Mouse (Mus musculus): ENCODE data around the gene Rnpepl1. TPM values are rescaled to one million over a fixed set of nuclear protein-coding genes. Genes with fewer than 3 reads are reported as not detected.

Rnpepl1 gene
- polyA plus RNA-seq, 1 experiment from 2014 or later: 14.3 TPM

GRCm38 (mm10) chr1:92912286-92912685 lies 1.7 kb downstream of the Rnpepl1 start:
- peak overlapping the region; percentile 59 for H3K4me2 ChIP-seq (ENCODE audit: low read depth, low read length)
- 30% methylated on average over 1 of the region's 1 CpGs for WGBS
- peaks cover 27% of the 10 kb centered on the region for H3K4me1 ChIP-seq (ENCODE audit: control insufficient read depth, insufficient read depth, low read length)
- peak overlapping the region; percentile 95 for H3K27ac ChIP-seq (ENCODE audit: low read length)
- H3K4me3 ChIP-seq (ENCODE audit: low read length): peak overlapping the region; percentile 82
- no peaks in the 10 kb centered on the region for H3K9me3 ChIP-seq (ENCODE audit: control insufficient read depth, low read length)
- peak overlapping the region; percentile 94 for H3K9ac ChIP-seq (ENCODE audit: low read depth, low read length)
- no peaks in the 10 kb centered on the region for H3K27me3 ChIP-seq (replicated peaks; ENCODE audit: control insufficient read depth, insufficient read depth, low read length)
- ATAC-seq: peak; percentile 20; the same call in 1 of the 2 replicates
- H3K36me3 ChIP-seq (ENCODE audit: control insufficient read depth, insufficient read depth, low read length): peaks cover 15% of the 10 kb centered on the region

GRCm38 (mm10) chr1:92914239-92914638 lies 3.7 kb downstream of the Rnpepl1 start:
- Histone ChIP-seq H3K27me3 (replicated peaks; ENCODE audit: control insufficient read depth, insufficient read depth, low read length) (no peaks in the 10 kb centered on the region), H3K4me3 (ENCODE audit: low read length) (no peak overlapping the region), H3K9me3 (ENCODE audit: control insufficient read depth, low read length) (no peaks in the 10 kb centered on the region), H3K4me2 (ENCODE audit: low read depth, low read length) (no peak overlapping the region), H3K9ac (ENCODE audit: low read depth, low read length) (no peak overlapping the region), H3K4me1 (ENCODE audit: control insufficient read depth, insufficient read depth, low read length) (peaks cover 20% of the 10 kb centered on the region), H3K27ac (ENCODE audit: low read length) (no peak overlapping the region), H3K36me3 (ENCODE audit: control insufficient read depth, insufficient read depth, low read length) (peaks cover 25% of the 10 kb centered on the region)
- 84% methylated on average over 4 of the region's 4 CpGs for WGBS
- ATAC-seq: no peak

- no peak overlapping the region for H3K4me2 ChIP-seq (ENCODE audit: low read depth, low read length)
- peaks cover 32% of the 10 kb centered on the region for H3K36me3 ChIP-seq (ENCODE audit: control insufficient read depth, insufficient read depth, low read length)
- H3K27me3 ChIP-seq (replicated peaks; ENCODE audit: control insufficient read depth, insufficient read depth, low read length): no peaks in the 10 kb centered on the region
- WGBS: 91% methylated on average over 11 of the region's 11 CpGs
- ATAC-seq: no peak
- no peaks in the 10 kb centered on the region for H3K9me3 ChIP-seq (ENCODE audit: control insufficient read depth, low read length)
- peaks cover 16% of the 10 kb centered on the region for H3K4me1 ChIP-seq (ENCODE audit: control insufficient read depth, insufficient read depth, low read length)
- H3K4me3 ChIP-seq (ENCODE audit: low read length): no peak overlapping the region
- no peak overlapping the region for H3K9ac ChIP-seq (ENCODE audit: low read depth, low read length)
- no peak overlapping the region for H3K27ac ChIP-seq (ENCODE audit: low read length)
These were observed 4.4 kb downstream of the Rnpepl1 start for GRCm38 (mm10) chr1:92914993-92915392.

- 92% methylated on average over 9 of the region's 9 CpGs for whole genome bisulfite sequencing
- no peaks in the 10 kb centered on the region for H3K27me3 ChIP-seq (replicated peaks; ENCODE audit: control insufficient read depth, insufficient read depth, low read length)
- H3K9ac ChIP-seq (ENCODE audit: low read depth, low read length): no peak overlapping the region
- H3K4me3 ChIP-seq (ENCODE audit: low read length): no peak overlapping the region
- no peak overlapping the region for H3K4me2 ChIP-seq (ENCODE audit: low read depth, low read length)
- no peak overlapping the region for H3K27ac ChIP-seq (ENCODE audit: low read length)
- peaks cover 35% of the 10 kb centered on the region for H3K36me3 ChIP-seq (ENCODE audit: control insufficient read depth, insufficient read depth, low read length)
- H3K9me3 ChIP-seq (ENCODE audit: control insufficient read depth, low read length): no peaks in the 10 kb centered on the region
- peaks cover 20% of the 10 kb centered on the region for H3K4me1 ChIP-seq (ENCODE audit: control insufficient read depth, insufficient read depth, low read length)
- no peak for ATAC-seq
These were observed 6.1 kb downstream of the Rnpepl1 start for GRCm38 (mm10) chr1:92916725-92917124.

GRCm38 (mm10) chr1:92919151-92919550 lies 8.6 kb downstream of the Rnpepl1 start:
- no peak overlapping the region for H3K4me3 ChIP-seq (ENCODE audit: low read length)
- peaks cover 9% of the 10 kb centered on the region for H3K4me1 ChIP-seq (ENCODE audit: control insufficient read depth, insufficient read depth, low read length)
- no peak overlapping the region for H3K9ac ChIP-seq (ENCODE audit: low read depth, low read length)
- H3K27ac ChIP-seq (ENCODE audit: low read length): no peak overlapping the region
- H3K36me3 ChIP-seq (ENCODE audit: control insufficient read depth, insufficient read depth, low read length): peaks cover 35% of the 10 kb centered on the region
- no peak for ATAC-seq
- H3K9me3 ChIP-seq (ENCODE audit: control insufficient read depth, low read length): no peaks in the 10 kb centered on the region
- WGBS: 95% methylated on average over 11 of the region's 11 CpGs
- no peak overlapping the region for H3K4me2 ChIP-seq (ENCODE audit: low read depth, low read length)
- H3K27me3 ChIP-seq (replicated peaks; ENCODE audit: control insufficient read depth, insufficient read depth, low read length): no peaks in the 10 kb centered on the region

- Histone ChIP-seq H3K9ac (ENCODE audit: low read depth, low read length) (peak overlapping the region; percentile 39; the same call in 1 of the 2 replicates), H3K4me1 (ENCODE audit: control insufficient read depth, insufficient read depth, low read length) (peaks cover 9% of the 10 kb centered on the region), H3K9me3 (ENCODE audit: control insufficient read depth, low read length) (no peaks in the 10 kb centered on the region), H3K27ac (ENCODE audit: low read length) (peak overlapping the region; percentile 73), H3K4me3 (ENCODE audit: low read length) (no peak overlapping the region), H3K36me3 (ENCODE audit: control insufficient read depth, insufficient read depth, low read length) (peaks cover 35% of the 10 kb centered on the region), H3K27me3 (replicated peaks; ENCODE audit: control insufficient read depth, insufficient read depth, low read length) (no peaks in the 10 kb centered on the region), H3K4me2 (ENCODE audit: low read depth, low read length) (no peak overlapping the region)
- WGBS: 77% methylated on average over 12 of the region's 12 CpGs
- ATAC-seq: peak; percentile 31; the same call in 1 of the 2 replicates
These were observed 9.2 kb downstream of the Rnpepl1 start for GRCm38 (mm10) chr1:92919775-92920174.

- H3K4me2 ChIP-seq (ENCODE audit: low read depth, low read length): no peak overlapping the region
- H3K9ac ChIP-seq (ENCODE audit: low read depth, low read length): no peak overlapping the region
- no peak overlapping the region for H3K4me3 ChIP-seq (ENCODE audit: low read length)
- peak overlapping the region; percentile 73 for H3K27ac ChIP-seq (ENCODE audit: low read length)
- H3K4me1 ChIP-seq (ENCODE audit: control insufficient read depth, insufficient read depth, low read length): peaks cover 9% of the 10 kb centered on the region
- ATAC-seq: peak; percentile 95
- 70% methylated on average over 7 of the region's 7 CpGs for WGBS
- no peaks in the 10 kb centered on the region for H3K27me3 ChIP-seq (replicated peaks; ENCODE audit: control insufficient read depth, insufficient read depth, low read length)
- peaks cover 30% of the 10 kb centered on the region for H3K36me3 ChIP-seq (ENCODE audit: control insufficient read depth, insufficient read depth, low read length)
- no peaks in the 10 kb centered on the region for H3K9me3 ChIP-seq (ENCODE audit: control insufficient read depth, low read length)
These were observed 10.1 kb downstream of the Rnpepl1 start for GRCm38 (mm10) chr1:92920474-92921200.

GRCm38 (mm10) chr1:92921496-92921895 lies 10.9 kb downstream of the Rnpepl1 start:
- H3K36me3 ChIP-seq (ENCODE audit: control insufficient read depth, insufficient read depth, low read length): peaks cover 26% of the 10 kb centered on the region
- no peak overlapping the region for H3K9ac ChIP-seq (ENCODE audit: low read depth, low read length)
- H3K27me3 ChIP-seq (replicated peaks; ENCODE audit: control insufficient read depth, insufficient read depth, low read length): no peaks in the 10 kb centered on the region
- ATAC-seq: no peak
- peaks cover 9% of the 10 kb centered on the region for H3K4me1 ChIP-seq (ENCODE audit: control insufficient read depth, insufficient read depth, low read length)
- H3K9me3 ChIP-seq (ENCODE audit: control insufficient read depth, low read length): no peaks in the 10 kb centered on the region
- 87% methylated on average over 4 of the region's 4 CpGs for WGBS
- no peak overlapping the region for H3K4me2 ChIP-seq (ENCODE audit: low read depth, low read length)
- H3K27ac ChIP-seq (ENCODE audit: low read length): peak overlapping the region; percentile 51; the same call in 1 of the 2 replicates
- no peak overlapping the region for H3K4me3 ChIP-seq (ENCODE audit: low read length)

- H3K27me3 ChIP-seq (replicated peaks; ENCODE audit: control insufficient read depth, insufficient read depth, low read length): no peaks in the 10 kb centered on the region
- no peak overlapping the region for H3K4me3 ChIP-seq (ENCODE audit: low read length)
- H3K9me3 ChIP-seq (ENCODE audit: control insufficient read depth, low read length): no peaks in the 10 kb centered on the region
- no peaks in the 10 kb centered on the region for H3K36me3 ChIP-seq (ENCODE audit: control insufficient read depth, insufficient read depth, low read length)
- WGBS: 24% methylated on average over 1 of the region's 1 CpGs
- no peak overlapping the region for H3K9ac ChIP-seq (ENCODE audit: low read depth, low read length)
- H3K4me1 ChIP-seq (ENCODE audit: control insufficient read depth, insufficient read depth, low read length): peaks cover 8% of the 10 kb centered on the region
- H3K4me2 ChIP-seq (ENCODE audit: low read depth, low read length): no peak overlapping the region
- ATAC-seq: no peak
- H3K27ac ChIP-seq (ENCODE audit: low read length): no peak overlapping the region
These were observed 19.7 kb downstream of the Rnpepl1 start for GRCm38 (mm10) chr1:92930171-92930706.
